Mouse (Mus musculus): ENCODE measurements around the gene Nktr. TPM values are rescaled to one million over a fixed set of nuclear protein-coding genes. Genes with fewer than 3 reads are reported as not detected.

Gene Nktr
- polyA plus RNA-seq (2015; fragmentation: Nextera tagmentation; extraction: Ambion mirVana) = 60.2 and 62.0 TPM in 2 replicates

DNA sequence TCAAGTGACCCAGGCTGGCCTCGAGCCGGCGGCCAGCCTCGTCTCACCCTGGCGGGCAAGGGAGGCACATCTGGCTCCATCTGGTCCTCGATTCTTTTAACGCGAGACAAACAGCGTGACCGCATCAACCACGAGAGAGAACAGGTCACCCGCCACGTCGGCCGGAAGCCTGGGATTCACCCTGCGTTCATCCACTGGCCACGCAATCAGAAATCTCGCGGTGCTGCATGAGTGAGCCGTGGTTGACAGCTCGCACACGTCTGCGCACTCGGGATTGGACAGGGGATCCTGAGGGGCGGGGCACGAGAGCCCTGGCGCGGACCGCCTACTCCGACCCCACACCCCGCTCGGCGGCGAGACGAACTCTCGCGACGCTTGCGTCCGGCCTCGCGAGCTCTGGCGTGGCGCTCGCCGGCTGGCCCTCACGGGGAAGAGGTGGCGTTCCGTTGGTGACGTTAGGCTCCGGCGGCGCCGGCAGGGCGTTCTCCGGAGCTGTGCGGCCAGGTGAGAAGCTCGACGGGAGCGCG lies at the start of gene Nktr:
Nktr (plus strand) TSS at position 378 of the 527 bp plus-strand sequence.
- Histone ChIP-seq H3K27me3 (replicated peaks) (no peaks in the 10 kb centered on the region), H3K4me2 (peak within 1 kb of the TSS; percentile 88), H3K9ac (peak within 1 kb of the TSS; percentile 94), H3K9me3 (no peaks in the 10 kb centered on the region), H3K27ac (peak within 1 kb of the TSS; percentile 92), H3K4me3 (replicated peaks) (peak within 1 kb of the TSS; percentile 87), H3K4me1 (peaks cover 3% of the 10 kb centered on the region), H3K36me3 (no peaks in the 10 kb centered on the region)
- peak; percentile 99 for ATAC-seq (ENCODE audit: insufficient read depth, low FRiP score, low read depth)
- WGBS = under 1% methylated on average over 61 of the region's 61 CpGs

GRCm38 (mm10) chr9:121669348-121669791 lies 49.6 kb upstream of the Nktr start:
- H3K9me3 ChIP-seq = no peaks in the 10 kb centered on the region
- H3K27ac ChIP-seq = no peak overlapping the region
- H3K9ac ChIP-seq = 0 out of 2 replicates have a peak overlapping the region, but pooled peaks have one; percentile 6
- WGBS = under 1% methylated on average over 28 of the region's 28 CpGs
- H3K4me3 ChIP-seq (replicated peaks) = peak overlapping the region; percentile 31
- peak overlapping the region; percentile 73 for H3K4me2 ChIP-seq
- H3K36me3 ChIP-seq = no peaks in the 10 kb centered on the region
- H3K4me1 ChIP-seq = peaks cover 31% of the 10 kb centered on the region
- peaks cover 36% of the 10 kb centered on the region for H3K27me3 ChIP-seq (replicated peaks)
- peak; percentile 63; the same call in 1 of the 2 replicates for ATAC-seq (ENCODE audit: insufficient read depth, low FRiP score, low read depth)

GRCm38 (mm10) chr9:121671300-121671699 lies 47.7 kb upstream of the Nktr start:
- H3K4me2 ChIP-seq = no peak overlapping the region
- WGBS = 23% methylated on average over 7 of the region's 7 CpGs
- no peak overlapping the region for H3K27ac ChIP-seq
- H3K4me1 ChIP-seq = peaks cover 31% of the 10 kb centered on the region
- no peak overlapping the region for H3K4me3 ChIP-seq (replicated peaks)
- H3K9me3 ChIP-seq = no peaks in the 10 kb centered on the region
- H3K9ac ChIP-seq = no peak overlapping the region
- H3K36me3 ChIP-seq = no peaks in the 10 kb centered on the region
- no peak for ATAC-seq (ENCODE audit: insufficient read depth, low FRiP score, low read depth)
- peaks cover 36% of the 10 kb centered on the region for H3K27me3 ChIP-seq (replicated peaks)

DNA sequence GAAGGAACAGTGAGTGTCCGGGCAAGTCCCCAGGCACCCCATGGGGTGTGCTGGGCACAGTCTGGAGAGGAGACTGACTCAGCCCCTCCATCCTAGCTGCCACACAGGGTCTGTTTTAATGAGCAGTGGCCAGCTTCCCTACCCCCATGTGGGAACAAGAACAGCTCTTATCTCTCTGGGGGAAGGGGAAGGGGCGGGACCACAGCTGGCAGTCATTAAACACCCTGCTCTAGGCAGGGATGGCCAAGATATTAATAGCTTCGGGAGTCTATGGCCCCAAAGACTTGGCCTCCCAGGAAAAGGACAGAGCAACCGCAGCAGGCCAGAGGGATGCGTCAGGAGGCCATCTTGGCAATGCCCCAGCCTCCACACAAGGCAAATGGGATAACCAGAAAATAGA lies 46.7 kb upstream of the Nktr start:
- Histone ChIP-seq H3K27ac (no peak overlapping the region), H3K4me3 (replicated peaks) (no peak overlapping the region), H3K36me3 (no peaks in the 10 kb centered on the region), H3K9me3 (no peaks in the 10 kb centered on the region), H3K9ac (no peak overlapping the region), H3K27me3 (replicated peaks) (peaks cover 32% of the 10 kb centered on the region), H3K4me2 (no peak overlapping the region), H3K4me1 (peaks cover 26% of the 10 kb centered on the region)
- WGBS = 40% methylated on average over 5 of the region's 5 CpGs
- no peak for ATAC-seq (ENCODE audit: insufficient read depth, low FRiP score, low read depth)

DNA sequence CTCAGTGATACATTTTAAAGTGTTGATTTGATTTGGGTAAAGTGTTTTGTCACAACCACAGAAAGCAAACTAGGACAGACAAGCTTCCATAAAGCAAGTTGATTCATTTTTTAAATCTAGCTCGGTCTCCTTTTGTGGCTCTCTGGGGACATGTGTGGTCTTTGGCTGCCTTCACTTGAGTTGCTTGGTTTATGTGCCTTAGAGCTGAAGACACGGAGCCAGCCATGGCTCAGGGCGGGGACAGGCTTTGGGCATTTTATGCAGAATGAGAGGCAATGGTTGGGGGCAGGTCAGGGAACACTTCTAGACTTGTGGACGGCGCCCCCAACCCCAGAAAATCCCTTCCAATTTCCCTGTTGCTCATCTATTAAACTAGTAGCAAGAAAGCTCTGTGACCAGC lies 45.3 kb upstream of the Nktr start:
- Histone ChIP-seq H3K4me3 (replicated peaks) (no peak overlapping the region), H3K36me3 (no peaks in the 10 kb centered on the region), H3K4me1 (peaks cover 24% of the 10 kb centered on the region), H3K27me3 (replicated peaks) (peaks cover 24% of the 10 kb centered on the region), H3K27ac (no peak overlapping the region), H3K9me3 (no peaks in the 10 kb centered on the region), H3K4me2 (no peak overlapping the region), H3K9ac (no peak overlapping the region)
- ATAC-seq (ENCODE audit: insufficient read depth, low FRiP score, low read depth) = no peak
- WGBS = 80% methylated on average over 5 of the region's 5 CpGs

DNA sequence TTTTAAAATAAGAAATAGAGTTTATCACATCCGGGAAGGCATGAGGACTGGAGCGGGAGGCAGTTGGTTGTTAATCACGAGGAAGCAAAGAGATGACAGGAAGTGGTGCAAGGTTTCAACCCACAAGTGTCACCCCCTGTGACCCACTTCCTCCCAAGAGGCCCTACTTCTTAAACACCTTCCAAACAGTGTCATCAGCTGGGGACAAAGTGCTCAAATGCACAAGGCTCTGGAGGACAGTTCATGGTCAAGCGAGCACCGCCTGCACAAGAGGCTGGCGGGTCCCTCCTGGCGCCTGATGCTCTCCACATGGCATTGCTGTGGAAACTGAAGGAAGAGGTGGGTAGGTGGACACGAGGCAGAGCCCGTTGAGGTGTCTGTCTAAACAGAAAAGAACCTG lies 44.0 kb upstream of the Nktr start:
- Histone ChIP-seq H3K4me3 (replicated peaks) (no peak overlapping the region), H3K27me3 (replicated peaks) (peaks cover 12% of the 10 kb centered on the region), H3K4me2 (no peak overlapping the region), H3K36me3 (no peaks in the 10 kb centered on the region), H3K4me1 (peaks cover 14% of the 10 kb centered on the region; the same call in 1 of the 2 replicates), H3K9ac (no peak overlapping the region), H3K27ac (no peak overlapping the region), H3K9me3 (no peaks in the 10 kb centered on the region)
- no peak for ATAC-seq (ENCODE audit: insufficient read depth, low FRiP score, low read depth)
- 79% methylated on average over 9 of the region's 9 CpGs for WGBS

DNA sequence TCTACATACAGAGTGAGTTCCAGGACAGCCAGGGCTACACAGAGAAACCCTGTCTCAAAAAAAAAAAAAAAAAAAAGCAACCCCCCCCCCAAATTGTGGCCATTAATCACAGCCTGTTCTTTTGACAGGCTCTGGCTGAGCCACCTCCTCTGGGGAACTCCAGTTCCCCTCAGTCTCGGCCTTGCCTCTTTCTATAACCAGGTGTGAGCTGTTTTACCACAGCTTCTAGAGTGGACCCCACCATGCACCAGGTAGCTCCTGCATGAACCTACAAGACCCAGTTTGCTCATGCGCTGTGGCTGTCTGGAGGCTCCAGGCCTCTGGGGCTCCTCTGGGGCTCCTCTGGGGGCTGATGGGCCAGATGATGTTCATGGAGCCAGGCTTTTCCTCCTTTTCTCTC lies 43.4 kb upstream of the Nktr start:
- WGBS = 77% methylated on average over 2 of the region's 2 CpGs
- no peak overlapping the region for H3K9ac ChIP-seq
- H3K4me1 ChIP-seq = peaks cover 12% of the 10 kb centered on the region; the same call in 1 of the 2 replicates
- no peak overlapping the region for H3K4me2 ChIP-seq
- no peak overlapping the region for H3K4me3 ChIP-seq (replicated peaks)
- H3K36me3 ChIP-seq = no peaks in the 10 kb centered on the region
- no peaks in the 10 kb centered on the region for H3K9me3 ChIP-seq
- no peak for ATAC-seq (ENCODE audit: insufficient read depth, low FRiP score, low read depth)
- no peak overlapping the region for H3K27ac ChIP-seq
- H3K27me3 ChIP-seq (replicated peaks) = peaks cover 6% of the 10 kb centered on the region; the same call in 1 of the 2 replicates

GRCm38 (mm10) chr9:121677069-121677468 lies 41.9 kb upstream of the Nktr start:
- Histone ChIP-seq H3K36me3 (no peaks in the 10 kb centered on the region), H3K27ac (no peak overlapping the region), H3K4me1 (peaks cover 9% of the 10 kb centered on the region; the same call in 1 of the 2 replicates), H3K9ac (no peak overlapping the region), H3K27me3 (replicated peaks) (no peaks in the 10 kb centered on the region), H3K4me3 (replicated peaks) (no peak overlapping the region), H3K4me2 (no peak overlapping the region), H3K9me3 (no peaks in the 10 kb centered on the region)
- 47% methylated on average over 4 of the region's 4 CpGs for WGBS
- no peak for ATAC-seq (ENCODE audit: insufficient read depth, low FRiP score, low read depth)

- H3K27me3 ChIP-seq (replicated peaks) = no peaks in the 10 kb centered on the region
- WGBS = 37% methylated on average over 8 of the region's 8 CpGs
- no peak overlapping the region for H3K9ac ChIP-seq
- no peak for ATAC-seq (ENCODE audit: insufficient read depth, low FRiP score, low read depth)
- no peak overlapping the region for H3K27ac ChIP-seq
- H3K36me3 ChIP-seq = no peaks in the 10 kb centered on the region
- H3K9me3 ChIP-seq = no peaks in the 10 kb centered on the region
- no peak overlapping the region for H3K4me3 ChIP-seq (replicated peaks)
- H3K4me2 ChIP-seq = no peak overlapping the region
- peaks cover 5% of the 10 kb centered on the region; the same call in 1 of the 2 replicates for H3K4me1 ChIP-seq
Observed at GRCm38 (mm10) chr9:121677476-121677875, 41.5 kb upstream of the Nktr start.

DNA sequence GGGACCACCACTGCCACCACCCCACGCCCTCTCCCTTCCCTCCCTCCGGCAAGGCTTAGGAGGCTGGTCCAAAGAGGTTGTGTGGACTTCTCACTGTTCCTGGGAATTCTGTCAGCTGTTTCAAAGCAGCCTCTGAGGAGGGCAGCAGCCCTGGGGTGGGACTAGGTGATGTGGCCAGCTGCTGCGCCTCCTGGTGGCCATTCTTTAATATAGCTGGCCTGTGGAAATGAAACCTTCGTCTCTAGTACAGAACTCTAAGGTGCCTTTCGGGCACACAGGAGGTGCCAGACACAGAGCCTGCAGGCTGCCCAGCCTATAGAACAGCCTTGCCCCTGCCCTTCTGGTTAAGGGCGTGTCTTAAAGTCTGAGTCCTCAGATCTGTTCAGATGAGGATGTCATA lies 39.4 kb upstream of the Nktr start:
- H3K9me3 ChIP-seq = no peaks in the 10 kb centered on the region
- H3K27ac ChIP-seq = no peak overlapping the region
- peak; percentile 74; the same call in 1 of the 2 replicates for ATAC-seq (ENCODE audit: insufficient read depth, low FRiP score, low read depth)
- peaks cover 5% of the 10 kb centered on the region; the same call in 1 of the 2 replicates for H3K4me1 ChIP-seq
- peaks cover 4% of the 10 kb centered on the region; the same call in 1 of the 2 replicates for H3K36me3 ChIP-seq
- no peaks in the 10 kb centered on the region for H3K27me3 ChIP-seq (replicated peaks)
- no peak overlapping the region for H3K4me3 ChIP-seq (replicated peaks)
- WGBS = 24% methylated on average over 6 of the region's 6 CpGs
- H3K9ac ChIP-seq = no peak overlapping the region
- H3K4me2 ChIP-seq = no peak overlapping the region

DNA sequence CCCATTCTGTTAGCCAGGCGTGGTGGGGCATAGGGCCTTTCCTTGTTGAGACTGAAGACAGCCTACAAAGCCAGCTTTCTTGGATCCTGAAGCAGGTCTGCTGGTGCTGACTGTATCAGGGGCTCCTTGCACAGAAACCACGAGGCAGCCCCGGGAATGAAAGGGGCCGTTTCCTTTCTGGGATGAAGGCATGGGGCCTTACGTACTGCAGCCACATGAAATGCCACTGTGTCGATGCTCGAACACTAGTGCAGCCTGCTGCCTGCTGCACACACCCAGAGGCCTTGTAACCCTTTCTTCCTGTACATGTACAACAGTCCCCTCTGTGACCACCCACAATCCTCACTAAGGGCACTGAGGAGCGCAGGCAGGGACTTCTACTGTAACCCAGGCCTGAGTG lies 37.8 kb upstream of the Nktr start:
- ATAC-seq (ENCODE audit: insufficient read depth, low FRiP score, low read depth) = no peak
- H3K4me3 ChIP-seq (replicated peaks) = no peak overlapping the region
- H3K9me3 ChIP-seq = no peaks in the 10 kb centered on the region
- H3K4me2 ChIP-seq = no peak overlapping the region
- no peaks in the 10 kb centered on the region for H3K27me3 ChIP-seq (replicated peaks)
- 78% methylated on average over 8 of the region's 8 CpGs for WGBS
- H3K9ac ChIP-seq = no peak overlapping the region
- peaks cover 12% of the 10 kb centered on the region; the same call in 1 of the 2 replicates for H3K36me3 ChIP-seq
- H3K27ac ChIP-seq = no peak overlapping the region
- H3K4me1 ChIP-seq = peaks cover 5% of the 10 kb centered on the region; the same call in 1 of the 2 replicates

GRCm38 (mm10) chr9:121682037-121682680 lies 36.8 kb upstream of the Nktr start:
- no peak overlapping the region for H3K4me3 ChIP-seq (replicated peaks)
- 76% methylated on average over 18 of the region's 18 CpGs for WGBS
- no peaks in the 10 kb centered on the region for H3K9me3 ChIP-seq
- no peaks in the 10 kb centered on the region for H3K27me3 ChIP-seq (replicated peaks)
- no peak overlapping the region for H3K4me2 ChIP-seq
- H3K36me3 ChIP-seq = peaks cover 12% of the 10 kb centered on the region
- ATAC-seq (ENCODE audit: insufficient read depth, low FRiP score, low read depth) = no peak
- no peak overlapping the region for H3K9ac ChIP-seq
- H3K4me1 ChIP-seq = peaks cover 5% of the 10 kb centered on the region; the same call in 1 of the 2 replicates
- no peak overlapping the region for H3K27ac ChIP-seq

Data from stomach, embryonic 15.5 days (tissue).